Mouse (Mus musculus) hindbrain, embryonic 14.5 days (tissue): ENCODE results near the gene Krt8. TPM values are rescaled to one million over a fixed set of nuclear protein-coding genes. Genes with fewer than 3 reads are reported as not detected.

ENCODE experiments used
- ATAC-seq: fragments of 200-750 bp; cut with Nextera tagmentation; 2 replicates; pipeline ENCODE4 v1.8.0; 2017; ENCODE audit warnings: moderate number of reproducible peaks, mild to moderate bottlenecking, moderate TSS enrichment, moderate library complexity; ENCODE audit not compliant: low FRiP score
- DNase-seq: peaks from one replicate; pipeline ENCODE4 v3.0.0-alpha.2; 2015; ENCODE audit warnings: low spot score
- H3K27ac ChIP-seq: fragments of 300-500 bp; sonication (generic); 2 replicates; pipeline ENCODE4 v1.5.1; 2014; ENCODE audit warnings: mild to moderate bottlenecking, moderate library complexity
- H3K27me3 ChIP-seq: fragments of 300-500 bp; sonication (generic); 2 replicates; pipeline ENCODE4 v1.6.1; 2014; ENCODE audit warnings: mild to moderate bottlenecking, low read length, mixed read lengths; ENCODE audit not compliant: control insufficient read depth, insufficient read depth
- H3K36me3 ChIP-seq: fragments of 300-500 bp; sonication (generic); replicated peaks from 2 replicates; pipeline ENCODE4 v1.6.1; 2014; ENCODE audit not compliant: control insufficient read depth, insufficient read depth
- H3K4me1 ChIP-seq: fragments of 300-500 bp; sonication (generic); replicated peaks from 2 replicates; pipeline ENCODE4 v1.6.1; 2014; ENCODE audit warnings: antibody characterized with exemption, low read length, mixed read lengths; ENCODE audit not compliant: control insufficient read depth, insufficient read depth
- H3K4me2 ChIP-seq: fragments of 300-500 bp; sonication (generic); replicated peaks from 2 replicates; pipeline ENCODE4 v1.6.1; 2014; ENCODE audit warnings: mild to moderate bottlenecking, moderate library complexity
- H3K4me3 ChIP-seq: fragments of 300-500 bp; sonication (generic); replicated peaks from 2 replicates; pipeline ENCODE4 v1.5.1; 2014; ENCODE audit warnings: mild to moderate bottlenecking, low read length
- H3K9ac ChIP-seq: fragments of 300-500 bp; sonication (generic); 2 replicates; pipeline ENCODE4 v1.6.1; 2014
- H3K9me3 ChIP-seq: fragments of 300-500 bp; sonication (generic); 2 replicates; pipeline ENCODE4 v1.6.1; 2016; ENCODE audit warnings: low read length; ENCODE audit not compliant: control insufficient read depth
- WGBS: fragments of 180-500 bp; shearing (Covaris S2); extraction: QIAGEN DNeasy Blood & Tissue Kit; methylation state at CpG from one replicate; pipeline ENCODE4 v1.1.7; 2014; 5-methylcytosine and 5-hydroxymethylcytosine counted together
- polyA plus RNA-seq: library from polyadenylated mRNA; unstranded; fragments of >200 nt; fragmentation: Nextera tagmentation; extraction: Ambion mirVana; gene quantifications from 2 replicates; pipeline ENCODE4 v1.2.1, GENCODE M21; 2014

Gene Krt8
- polyA plus RNA-seq = 4.1 and 6.8 TPM in 2 replicates

GRCm38 (mm10) chr15:102004189-102004588 lies at the start of gene Krt8:
Krt8 (minus strand) TSS chr15:102004482.
- H3K27ac ChIP-seq = no peak within 1 kb of the TSS
- H3K9ac ChIP-seq = no peak within 1 kb of the TSS
- H3K9me3 ChIP-seq = no peaks in the 10 kb centered on the region
- 13% methylated on average over 10 of the region's 11 CpGs for WGBS
- DNase-seq (no peak), ATAC-seq (no peak)
- peaks cover 54% of the 10 kb centered on the region for H3K27me3 ChIP-seq
- peak within 1 kb of the TSS; percentile 14 for H3K4me3 ChIP-seq
- H3K36me3 ChIP-seq = no peaks in the 10 kb centered on the region
- H3K4me1 ChIP-seq = peaks cover 26% of the 10 kb centered on the region
- peak within 1 kb of the TSS; percentile 47 for H3K4me2 ChIP-seq

- WGBS = 1% methylated on average over 31 of the region's 33 CpGs
- Histone ChIP-seq H3K9me3 (no peaks in the 10 kb centered on the region), H3K9ac (peak overlapping the region; percentile 72)
Observed at GRCm38 (mm10) chr15:102051920-102052683, 47.8 kb upstream of the Krt8 start.

DNA sequence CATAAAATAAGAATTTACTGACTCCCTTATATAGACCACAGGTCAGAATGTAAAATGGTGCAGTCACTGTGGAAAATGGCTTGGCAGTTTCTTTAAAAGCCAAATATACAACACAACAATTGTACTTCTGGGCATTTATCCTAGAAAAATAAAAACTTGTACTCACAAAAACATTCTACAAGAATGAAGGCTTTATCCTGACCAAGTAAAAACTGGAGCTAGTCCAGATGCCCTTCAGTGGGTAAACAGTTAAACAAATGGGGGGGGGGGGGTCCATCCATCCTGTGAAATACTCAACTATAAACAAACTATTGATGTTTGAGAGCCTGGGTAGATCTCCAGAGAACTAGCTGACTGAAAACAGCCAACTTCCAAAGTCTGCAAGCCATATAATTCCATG lies 45.6 kb upstream of the Krt8 start:
- DNase-seq = no peak
- Histone ChIP-seq H3K9ac (no peak overlapping the region), H3K4me2 (no peak overlapping the region), H3K4me1 (0 out of 2 replicates have a peak, but pooled peaks cover 2% of the 10 kb centered on the region), H3K27ac (no peak overlapping the region), H3K9me3 (no peaks in the 10 kb centered on the region), H3K36me3 (no peaks in the 10 kb centered on the region), H3K4me3 (no peak overlapping the region), H3K27me3 (no peaks in the 10 kb centered on the region)
- no peak for ATAC-seq

More at GRCm38 (mm10) chr15:102051920-102052683, 47.8 kb upstream of the Krt8 start:
- H3K27me3 ChIP-seq = no peaks in the 10 kb centered on the region
- ATAC-seq (peak; percentile 75), DNase-seq (peak; percentile 74)
- H3K27ac ChIP-seq = peak overlapping the region; percentile 70
- 0 out of 2 replicates have a peak, but pooled peaks cover 2% of the 10 kb centered on the region for H3K4me1 ChIP-seq
- H3K4me3 ChIP-seq = peak overlapping the region; percentile 48
- no peaks in the 10 kb centered on the region for H3K36me3 ChIP-seq
- peak overlapping the region; percentile 54 for H3K4me2 ChIP-seq

- Histone ChIP-seq H3K36me3 (no peaks in the 10 kb centered on the region), H3K27me3 (no peaks in the 10 kb centered on the region), H3K9me3 (no peaks in the 10 kb centered on the region), H3K27ac (no peak overlapping the region), H3K4me2 (no peak overlapping the region), H3K4me3 (no peak overlapping the region), H3K9ac (no peak overlapping the region), H3K4me1 (0 out of 2 replicates have a peak, but pooled peaks cover 2% of the 10 kb centered on the region)
- no peak for ATAC-seq
- DNase-seq = no peak
- 86% methylated on average over 6 of the region's 6 CpGs for WGBS
Observed at GRCm38 (mm10) chr15:102048006-102048405, 43.7 kb upstream of the Krt8 start.

- no peaks in the 10 kb centered on the region for H3K27me3 ChIP-seq
- ATAC-seq (no peak), DNase-seq (no peak)
- no peaks in the 10 kb centered on the region for H3K4me1 ChIP-seq
- H3K9ac ChIP-seq = no peak overlapping the region
- H3K36me3 ChIP-seq = no peaks in the 10 kb centered on the region
- no peak overlapping the region for H3K4me3 ChIP-seq
- H3K9me3 ChIP-seq = no peaks in the 10 kb centered on the region
- H3K4me2 ChIP-seq = no peak overlapping the region
- 93% methylated on average over 10 of the region's 10 CpGs for WGBS
- H3K27ac ChIP-seq = no peak overlapping the region
Observed at GRCm38 (mm10) chr15:102045691-102046090, 41.4 kb upstream of the Krt8 start.

DNA sequence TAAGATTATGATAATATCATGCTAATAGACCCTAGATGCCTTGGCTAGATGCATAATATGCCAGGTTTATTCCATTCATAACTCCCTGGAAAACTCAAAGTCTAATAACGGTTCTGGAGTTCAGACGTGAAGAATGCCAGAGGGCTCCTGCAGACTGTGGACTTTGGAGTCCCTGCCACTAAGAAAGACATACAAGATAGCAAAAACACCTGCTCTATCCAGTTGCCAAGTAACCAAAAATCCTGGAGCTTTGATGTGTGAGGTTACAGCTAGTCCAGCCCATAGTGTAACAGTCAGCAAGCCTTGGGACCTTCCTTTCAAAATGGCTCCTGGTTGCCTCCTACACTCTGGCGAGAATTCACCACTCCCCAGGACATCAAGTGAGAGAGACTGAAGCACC lies 40.5 kb upstream of the Krt8 start:
- H3K9ac ChIP-seq = no peak overlapping the region
- DNase-seq (no peak), ATAC-seq (no peak)
- H3K4me3 ChIP-seq = no peak overlapping the region
- H3K4me1 ChIP-seq = no peaks in the 10 kb centered on the region
- no peak overlapping the region for H3K27ac ChIP-seq
- no peaks in the 10 kb centered on the region for H3K9me3 ChIP-seq
- WGBS = 85% methylated on average over 3 of the region's 3 CpGs
- no peaks in the 10 kb centered on the region for H3K27me3 ChIP-seq
- no peaks in the 10 kb centered on the region for H3K36me3 ChIP-seq
- no peak overlapping the region for H3K4me2 ChIP-seq

- Histone ChIP-seq H3K27ac (no peak overlapping the region), H3K9ac (no peak overlapping the region), H3K9me3 (no peaks in the 10 kb centered on the region), H3K36me3 (no peaks in the 10 kb centered on the region), H3K4me2 (no peak overlapping the region), H3K4me3 (no peak overlapping the region), H3K4me1 (no peaks in the 10 kb centered on the region), H3K27me3 (no peaks in the 10 kb centered on the region)
- no peak for ATAC-seq
- no peak for DNase-seq
- 75% methylated on average over 7 of the region's 7 CpGs for WGBS
Observed at GRCm38 (mm10) chr15:102041951-102042350, 37.7 kb upstream of the Krt8 start.

- Histone ChIP-seq H3K27me3 (no peaks in the 10 kb centered on the region), H3K4me2 (no peak overlapping the region), H3K27ac (no peak overlapping the region), H3K9ac (no peak overlapping the region), H3K36me3 (no peaks in the 10 kb centered on the region), H3K4me1 (no peaks in the 10 kb centered on the region), H3K4me3 (no peak overlapping the region), H3K9me3 (no peaks in the 10 kb centered on the region)
- DNase-seq = no peak
- ATAC-seq = no peak
- 75% methylated on average over 4 of the region's 4 CpGs for WGBS
Observed at GRCm38 (mm10) chr15:102040277-102040676, 36.0 kb upstream of the Krt8 start.

GRCm38 (mm10) chr15:102034121-102035053 lies 30.1 kb upstream of the Krt8 start:
- Histone ChIP-seq H3K4me3 (no peak overlapping the region), H3K36me3 (no peaks in the 10 kb centered on the region), H3K4me2 (no peak overlapping the region), H3K4me1 (no peaks in the 10 kb centered on the region), H3K9me3 (no peaks in the 10 kb centered on the region), H3K27ac (no peak overlapping the region), H3K9ac (no peak overlapping the region), H3K27me3 (no peaks in the 10 kb centered on the region)
- ATAC-seq (no peak), DNase-seq (no peak)
- 77% methylated on average over 16 of the region's 16 CpGs for WGBS
